Mouse (Mus musculus) midbrain, postnatal 0 days (tissue): Measurements from ENCODE around the gene Yif1b. TPM values are rescaled to one million over a fixed set of nuclear protein-coding genes. Genes with fewer than 3 reads are reported as not detected.
"Not testable (repeated sequence)": the region's sequence is repeated elsewhere in the genome, so short reads cannot be mapped to it uniquely, and the experiment has no call there.

Experiments
- ATAC-seq: fragments of 200-750 bp; cut with Nextera tagmentation; 2 replicates; pipeline ENCODE4 v1.8.0; 2017; ENCODE audit warnings: moderate number of reproducible peaks, mild to moderate bottlenecking, moderate TSS enrichment, moderate library complexity; ENCODE audit not compliant: low FRiP score
- DNase-seq: peaks from one replicate; pipeline ENCODE4 v3.0.0-alpha.2; 2015; ENCODE audit warnings: low spot score
- H3K27ac ChIP-seq: fragments of 300-500 bp; sonication (generic); 2 replicates; pipeline ENCODE4 v1.5.1; 2014; ENCODE audit warnings: low read depth, mild to moderate bottlenecking, low read length, mixed read lengths
- H3K27me3 ChIP-seq: fragments of 300-500 bp; sonication (generic); 2 replicates; pipeline ENCODE4 v1.6.1; 2014; ENCODE audit warnings: low read length, control low read depth, mixed read lengths; ENCODE audit not compliant: insufficient read depth
- H3K36me3 ChIP-seq: fragments of 300-500 bp; sonication (generic); 2 replicates; pipeline ENCODE4 v1.6.1; 2014; ENCODE audit warnings: low read length, control low read depth, mixed read lengths; ENCODE audit not compliant: insufficient read depth
- H3K4me1 ChIP-seq: fragments of 300-500 bp; sonication (generic); 2 replicates; pipeline ENCODE4 v1.6.1; 2014; ENCODE audit warnings: mild to moderate bottlenecking, control low read depth, antibody characterized with exemption, low read length, mixed read lengths; ENCODE audit not compliant: insufficient read depth
- H3K4me2 ChIP-seq: fragments of 300-500 bp; sonication (generic); 2 replicates; pipeline ENCODE4 v1.6.1; 2014; ENCODE audit warnings: low read depth, mild to moderate bottlenecking, low read length, mixed read lengths; ENCODE audit not compliant: poor library complexity, severe bottlenecking
- H3K4me3 ChIP-seq: fragments of 300-500 bp; sonication (generic); 2 replicates; pipeline ENCODE4 v1.5.1; 2014; ENCODE audit warnings: low read depth, mild to moderate bottlenecking, low read length, moderate library complexity
- H3K9ac ChIP-seq: fragments of 300-500 bp; sonication (generic); replicated peaks from 2 replicates; pipeline ENCODE4 v1.6.1; 2014; ENCODE audit warnings: mild to moderate bottlenecking, low read length, moderate library complexity, mixed read lengths; ENCODE audit not compliant: poor library complexity, severe bottlenecking
- H3K9me3 ChIP-seq: fragments of 300-500 bp; sonication (generic); 2 replicates; pipeline ENCODE4 v1.6.1; 2016; ENCODE audit warnings: low read length, control low read depth
- CTCF ChIP-seq: IDR thresholded peaks from 2 replicates; pipeline ENCODE4 v1.5.1; 2016; ENCODE audit warnings: antibody characterized with exemption, mild to moderate bottlenecking
- WGBS: fragments of 180-500 bp; shearing (Covaris S2); extraction: QIAGEN DNeasy Blood & Tissue Kit; methylation state at CpG from one replicate; pipeline ENCODE4 v1.1.7; 2014; 5-methylcytosine and 5-hydroxymethylcytosine counted together
- polyA plus RNA-seq: library from polyadenylated mRNA; unstranded; fragments of >200 nt; fragmentation: Nextera tagmentation; extraction: Ambion mirVana; gene quantifications from 2 replicates; pipeline ENCODE4 v1.2.1, GENCODE M21; 2015
- total RNA-seq: library from RNA; depleted of rRNA; stranded (reverse); fragments of >200 nt; gene quantifications from 2 replicates; pipeline ENCODE4 v1.2.3, GENCODE M21; 2014

The Yif1b gene
- total and polyA plus RNA-seq, 2 experiments from 2014 or later = 122 to 127 TPM

DNA sequence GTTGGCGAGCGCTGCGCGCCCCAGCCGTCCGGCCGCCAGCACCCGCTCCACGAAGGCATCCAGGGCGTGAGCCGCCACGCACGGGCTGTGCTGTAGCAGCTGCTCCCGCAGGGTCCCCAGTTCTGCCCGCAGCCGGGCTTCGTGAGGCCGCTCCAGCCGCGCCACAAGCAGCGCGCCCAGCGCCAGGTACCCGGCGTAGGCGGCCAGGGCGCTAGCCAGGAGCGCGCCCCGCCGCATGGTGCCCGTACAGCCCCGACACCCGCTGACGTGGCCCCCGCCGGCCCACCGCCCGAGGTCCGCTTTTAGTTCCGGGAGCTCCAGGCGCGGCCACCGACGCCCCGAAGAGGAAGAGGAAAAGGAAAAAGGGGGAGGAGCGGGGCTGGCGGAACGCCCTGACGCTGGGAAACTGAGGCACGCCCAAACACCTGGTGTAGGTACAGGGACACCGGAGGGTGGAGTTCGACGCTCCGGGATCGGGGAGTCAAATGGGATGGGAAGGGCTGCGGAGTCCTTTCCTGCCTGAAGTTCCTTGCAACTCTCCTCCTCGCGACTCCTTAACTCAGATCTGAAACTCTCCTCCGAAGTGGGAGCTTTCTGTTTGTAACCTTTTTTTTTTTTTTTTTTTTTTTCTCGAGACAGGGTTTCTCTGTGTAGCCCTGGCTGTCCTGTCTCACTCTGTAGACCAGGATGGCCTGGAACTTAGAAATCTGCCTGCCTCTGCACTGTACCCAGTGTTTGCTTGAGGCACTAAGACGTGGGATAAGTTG, 5.7 kb upstream of the Yif1b start, which contains the start of gene Kcnk6:
Kcnk6 (minus strand) TSS at position 269 of the 767 bp plus-strand sequence.
- 2% methylated on average over 60 of the region's 62 CpGs for WGBS
- Histone ChIP-seq H3K4me3 (peak within 1 kb of the TSS; percentile 46), H3K27me3 (peaks cover 14% of the 10 kb centered on the region), H3K9me3 (no peaks in the 10 kb centered on the region), H3K4me2 (peak within 1 kb of the TSS; percentile 96), H3K9ac (peak within 1 kb of the TSS; percentile 50; the same call in 1 of the 2 replicates), H3K27ac (no peak within 1 kb of the TSS), H3K36me3 (no peaks in the 10 kb centered on the region), H3K4me1 (no peaks in the 10 kb centered on the region)
- DNase-seq (no peak), ATAC-seq (peak; percentile 20; the same call in 1 of the 2 replicates)
- no peak for TF ChIP-seq CTCF

DNA sequence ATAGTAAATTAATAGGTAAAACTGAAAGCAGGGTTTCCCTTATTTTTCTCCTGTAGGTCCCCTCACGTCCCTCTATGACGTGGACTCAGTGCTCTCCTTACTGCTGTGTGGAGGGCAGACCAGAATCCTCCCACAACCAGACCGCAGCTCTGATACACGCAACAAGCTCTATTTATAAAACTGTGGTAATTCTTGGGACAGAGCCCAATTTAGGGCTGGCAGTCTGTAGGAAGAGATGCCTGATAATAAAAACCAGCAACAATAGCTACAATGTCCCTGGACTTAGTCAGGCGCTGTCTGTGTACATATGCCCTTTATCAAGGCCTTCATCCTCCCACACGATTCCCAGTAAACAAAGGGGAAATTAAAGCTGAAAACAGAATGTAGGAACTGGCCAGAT, 4.4 kb upstream of the Yif1b start:
- ATAC-seq (no peak), DNase-seq (no peak)
- no peak overlapping the region for H3K9ac ChIP-seq
- no peak overlapping the region for H3K4me3 ChIP-seq
- H3K27ac ChIP-seq = no peak overlapping the region
- no peak for TF ChIP-seq CTCF
- no peaks in the 10 kb centered on the region for H3K9me3 ChIP-seq
- no peaks in the 10 kb centered on the region for H3K36me3 ChIP-seq
- 74% methylated on average over 6 of the region's 6 CpGs for WGBS
- H3K4me1 ChIP-seq = no peaks in the 10 kb centered on the region
- H3K27me3 ChIP-seq = peaks cover 14% of the 10 kb centered on the region
- no peak overlapping the region for H3K4me2 ChIP-seq

DNA sequence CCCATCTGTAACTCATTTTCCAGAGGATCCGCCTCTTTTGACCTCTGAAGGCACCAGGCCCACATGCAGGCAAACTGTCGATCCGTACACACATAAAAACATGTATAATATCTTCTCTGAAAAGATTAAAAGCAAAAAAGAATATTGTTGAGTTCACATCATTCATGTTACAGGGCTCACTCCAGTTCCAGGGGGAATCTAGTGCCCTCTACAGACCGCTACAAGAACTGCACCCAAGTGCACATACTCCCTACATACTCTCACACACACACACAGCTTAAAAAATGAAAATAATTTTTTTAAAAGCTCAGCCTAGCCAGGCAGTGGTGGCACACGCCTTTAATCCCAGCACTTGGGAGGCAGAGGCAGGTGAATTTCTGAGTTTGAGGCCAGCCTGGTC, 3.5 kb upstream of the Yif1b start:
- Histone ChIP-seq H3K36me3 (no peaks in the 10 kb centered on the region), H3K4me2 (no peak overlapping the region), H3K27ac (no peak overlapping the region), H3K4me3 (no peak overlapping the region), H3K9me3 (no peaks in the 10 kb centered on the region), H3K9ac (no peak overlapping the region), H3K27me3 (peaks cover 14% of the 10 kb centered on the region), H3K4me1 (peaks cover 2% of the 10 kb centered on the region; the same call in 1 of the 2 replicates)
- ATAC-seq = no peak
- WGBS = 79% methylated on average over 5 of the region's 5 CpGs
- no peak for DNase-seq
- TF ChIP-seq CTCF = peak; percentile 47

DNA sequence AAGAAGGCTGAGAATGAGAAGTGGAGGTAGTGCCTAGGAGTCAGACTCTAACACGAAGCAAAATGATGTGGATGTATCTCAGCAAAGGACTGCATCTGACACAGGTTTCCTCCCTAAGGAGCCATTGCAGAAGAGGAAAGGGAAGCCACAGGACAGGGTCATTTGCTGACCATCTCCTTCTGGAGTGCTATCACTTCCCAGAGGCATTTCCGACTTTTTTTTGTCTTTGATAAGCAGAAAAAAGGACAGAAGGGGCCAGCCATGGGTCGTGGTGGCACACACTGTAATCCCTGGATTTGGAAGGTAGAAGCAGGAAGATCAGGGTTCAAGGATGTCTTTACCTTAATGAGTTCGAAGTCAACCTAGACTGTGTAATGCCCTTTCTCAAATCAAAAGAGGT, 1.5 kb upstream of the Yif1b start:
- Histone ChIP-seq H3K27ac (no peak overlapping the region), H3K36me3 (0 out of 2 replicates have a peak, but pooled peaks cover 2% of the 10 kb centered on the region), H3K4me2 (no peak overlapping the region), H3K27me3 (peaks cover 9% of the 10 kb centered on the region), H3K4me1 (peaks cover 2% of the 10 kb centered on the region; the same call in 1 of the 2 replicates), H3K4me3 (no peak overlapping the region), H3K9me3 (no peaks in the 10 kb centered on the region), H3K9ac (no peak overlapping the region)
- no peak for TF ChIP-seq CTCF
- ATAC-seq (no peak), DNase-seq (no peak)
- WGBS = 89% methylated on average over 4 of the region's 4 CpGs

DNA sequence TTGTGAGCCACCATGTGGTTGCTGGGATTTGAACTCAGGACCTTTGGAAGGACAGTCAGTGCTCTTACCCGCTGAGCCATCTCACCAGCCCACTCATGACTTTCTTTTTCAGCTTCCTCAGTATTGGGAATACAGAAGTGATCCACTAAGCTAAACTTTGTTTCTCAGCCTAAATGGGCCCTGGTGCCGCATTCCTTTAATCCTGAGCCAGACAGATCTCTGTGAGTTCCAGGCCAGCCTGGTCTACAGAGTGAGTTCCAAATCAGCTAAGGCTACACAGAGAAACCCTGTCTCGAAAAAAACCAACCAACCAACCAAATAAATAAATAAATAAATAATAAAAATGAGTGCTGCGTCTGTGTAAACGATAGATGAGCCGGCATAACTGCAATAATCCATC, 533 bp upstream of the Yif1b start:
- ATAC-seq = peak; percentile 20
- 23% methylated on average over 6 of the region's 6 CpGs for WGBS
- not testable (repeated sequence) for H3K36me3 ChIP-seq, H3K4me1 ChIP-seq, H3K27me3 ChIP-seq, H3K9ac ChIP-seq, DNase-seq, H3K9me3 ChIP-seq
- peak overlapping the region; percentile 77 for H3K27ac ChIP-seq
- H3K4me3 ChIP-seq = peak overlapping the region; percentile 43
- H3K4me2 ChIP-seq = peak overlapping the region; percentile 58

DNA sequence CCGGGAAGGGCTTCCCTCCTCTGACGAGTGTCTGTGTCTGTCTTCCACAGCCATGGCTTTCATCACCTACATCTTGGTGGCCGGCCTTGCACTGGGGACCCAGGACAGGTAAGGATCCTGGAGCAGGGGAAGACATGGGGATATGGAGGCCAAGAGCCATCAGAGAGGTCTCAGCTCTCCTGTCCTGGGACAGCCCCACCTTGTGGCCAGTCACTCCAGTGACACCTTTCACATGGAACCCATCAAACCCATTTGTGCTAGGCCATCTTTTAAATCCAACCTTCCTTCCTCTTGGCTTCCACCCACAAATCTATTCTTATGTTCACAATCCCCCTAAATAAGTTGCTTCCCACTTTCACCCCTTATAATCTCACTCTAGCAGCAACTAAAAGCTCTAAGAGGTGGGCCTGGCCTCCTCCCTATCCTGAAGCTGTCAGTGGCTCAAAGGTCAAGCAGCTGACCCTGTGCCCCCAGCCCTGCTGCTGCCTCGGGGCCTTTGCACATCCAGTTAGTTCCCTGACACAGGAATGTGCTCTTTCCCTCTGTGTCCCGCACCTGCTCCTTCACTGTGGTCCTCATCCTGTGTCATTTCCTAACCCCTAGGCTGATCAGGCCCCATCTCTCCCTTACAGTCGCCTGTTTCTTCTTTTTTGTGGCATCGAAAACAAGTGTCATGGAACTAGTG, 6.7 kb downstream of the Yif1b start:
- peak; percentile 15 for DNase-seq
- peak; percentile 66 for TF ChIP-seq CTCF
- Histone ChIP-seq H3K4me3 (no peak overlapping the region), H3K9ac (no peak overlapping the region), H3K4me1 (no peaks in the 10 kb centered on the region), H3K9me3 (no peaks in the 10 kb centered on the region), H3K27me3 (peaks cover 9% of the 10 kb centered on the region; the same call in 1 of the 2 replicates), H3K36me3 (peaks cover 21% of the 10 kb centered on the region), H3K27ac (no peak overlapping the region), H3K4me2 (no peak overlapping the region)
- 81% methylated on average over 7 of the region's 7 CpGs for WGBS
- ATAC-seq = no peak
